Mouse (Mus musculus): ENCODE results near the gene Supt6. TPM values are rescaled to one million over a fixed set of nuclear protein-coding genes. Genes with fewer than 3 reads are reported as not detected.

Gene Supt6
- total RNA-seq, 2 experiments from 2014 or later = 35.9 to 36.7 TPM

- ATAC-seq (replicated peaks; ENCODE audit: poor library complexity) = peak; percentile 47
Observed at GRCm38 (mm10) chr11:78168541-78169468, 77.0 kb downstream of the Supt6 start.

DNA sequence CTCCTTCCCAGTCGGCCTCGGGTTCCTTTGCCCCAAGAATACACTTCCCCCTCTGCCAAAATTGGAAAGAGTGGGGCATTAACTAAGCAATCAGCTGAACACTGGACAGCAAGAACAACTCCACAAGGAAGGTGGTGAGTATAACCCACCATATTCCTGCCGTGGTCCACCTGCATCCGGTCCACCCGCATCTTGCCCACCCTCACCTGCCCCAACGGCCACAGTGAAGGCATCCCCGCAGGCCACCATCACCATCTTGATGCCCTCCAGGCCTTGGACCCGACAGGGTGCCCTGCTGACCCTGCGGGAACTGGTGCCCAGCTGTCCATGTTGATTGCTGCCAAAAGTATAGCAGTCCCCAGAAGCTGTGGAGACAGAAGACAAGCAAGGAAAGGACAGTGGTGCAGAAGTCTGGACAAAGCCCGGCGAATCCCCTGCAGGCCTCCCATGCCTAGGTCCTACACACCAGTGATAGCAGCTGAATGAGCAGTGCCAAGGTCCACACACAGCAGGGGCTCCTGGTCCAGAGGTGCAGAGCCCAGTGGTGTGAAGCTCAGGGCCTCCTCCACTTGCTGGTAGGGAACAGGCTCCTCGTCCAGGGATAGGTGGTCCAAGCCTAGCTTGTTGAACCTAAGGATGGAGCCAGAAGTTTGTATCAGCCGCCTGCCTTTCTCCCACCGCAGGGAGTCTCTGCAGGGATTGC lies 78.4 kb downstream of the Supt6 start:
- no peak for ATAC-seq (replicated peaks; ENCODE audit: poor library complexity)

GRCm38 (mm10) chr11:78166640-78167039 lies 79.1 kb downstream of the Supt6 start:
- no peak for ATAC-seq (replicated peaks; ENCODE audit: poor library complexity)

- no peak for ATAC-seq (replicated peaks; ENCODE audit: poor library complexity)
Observed at GRCm38 (mm10) chr11:78166161-78166560, 79.6 kb downstream of the Supt6 start.

DNA sequence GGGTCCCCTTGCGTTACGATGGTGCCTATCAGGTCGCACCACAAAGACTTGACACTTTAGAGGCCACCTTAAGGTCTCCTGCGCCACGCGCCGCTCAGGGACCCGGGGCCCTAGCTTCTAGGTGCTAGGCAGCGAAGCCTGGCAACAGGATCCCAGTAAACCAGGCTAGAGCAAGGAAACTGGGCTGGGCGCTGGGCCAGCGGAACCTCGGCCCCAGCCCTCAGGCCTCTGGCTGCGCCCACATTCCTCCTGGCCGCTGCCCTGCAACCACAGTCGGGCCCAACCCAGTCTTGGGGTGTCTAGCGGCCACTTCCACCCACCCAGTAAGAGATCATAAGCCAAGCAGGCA lies 80.1 kb downstream of the Supt6 start:
- ATAC-seq (replicated peaks; ENCODE audit: poor library complexity) = peak; percentile 15; the same call in 1 of the 2 replicates

- ATAC-seq (replicated peaks; ENCODE audit: poor library complexity) = peak; percentile 52
Observed at GRCm38 (mm10) chr11:78164924-78165760, 80.6 kb downstream of the Supt6 start, which contains the start of gene Traf4. Gene Traf4, minus strand, starts transcription at chr11:78165589.

DNA sequence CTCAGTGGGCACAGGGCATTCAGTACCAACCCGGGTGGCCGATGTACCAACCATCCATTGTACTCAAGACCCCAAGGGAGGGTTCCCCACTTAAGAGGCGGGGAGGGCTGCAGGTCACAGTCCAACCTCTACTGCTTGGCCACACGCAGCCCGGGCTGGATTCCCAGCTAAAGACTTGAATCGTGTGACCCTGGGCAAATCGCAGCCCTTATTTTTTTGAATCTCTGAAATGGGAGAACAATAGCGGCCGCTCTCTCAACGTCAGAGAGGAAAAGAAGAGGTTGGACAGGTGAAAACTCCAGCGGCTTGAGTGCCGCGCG lies 81.2 kb downstream of the Supt6 start:
- ATAC-seq (replicated peaks; ENCODE audit: poor library complexity) = no peak

DNA sequence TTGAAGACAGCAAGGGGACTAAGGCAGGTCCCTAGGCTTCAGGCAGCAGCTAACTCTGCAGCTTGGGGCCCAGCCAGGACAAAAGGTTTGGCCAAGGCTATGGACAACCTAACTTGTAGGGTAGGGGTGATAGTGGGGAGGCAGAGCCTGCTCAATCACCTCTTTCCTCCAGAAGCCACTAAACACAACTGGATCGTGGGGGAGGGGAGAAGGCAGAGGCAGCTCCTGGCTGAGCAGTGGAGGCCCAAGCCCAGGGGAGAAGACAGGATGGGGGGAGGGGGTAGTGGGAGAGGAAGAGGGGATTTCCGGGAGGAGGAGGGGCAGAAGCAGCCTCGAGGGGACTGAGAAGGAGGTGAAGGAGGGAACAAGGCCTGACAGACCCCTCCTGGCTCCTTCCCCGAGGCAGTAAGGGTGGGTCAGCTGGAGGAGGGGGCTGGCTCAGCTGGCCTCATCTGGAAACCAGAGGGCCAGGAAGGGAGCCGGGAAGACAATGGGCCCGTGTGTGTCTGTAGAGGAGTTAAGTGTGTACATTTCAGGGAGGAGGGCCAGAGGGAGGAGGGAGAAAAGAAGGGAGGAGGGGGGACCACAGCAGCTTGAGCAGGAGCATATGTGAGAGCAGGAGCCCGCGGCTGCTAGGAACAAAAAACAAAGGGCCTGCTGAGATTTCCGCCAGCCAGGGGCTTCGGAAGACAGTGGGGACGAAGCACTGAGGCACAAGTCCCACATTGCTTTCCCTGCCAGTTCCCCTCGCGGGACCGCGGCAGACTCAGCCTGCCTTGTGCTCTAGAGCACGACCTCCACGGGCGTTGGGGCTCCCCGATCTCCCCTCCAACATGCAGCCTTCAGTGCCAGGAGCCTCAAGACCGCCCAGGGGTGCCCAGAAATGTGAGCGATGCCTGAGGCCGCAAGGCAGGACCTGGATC lies 81.8 kb downstream of the Supt6 start:
- no peak for ATAC-seq (replicated peaks; ENCODE audit: poor library complexity)

DNA sequence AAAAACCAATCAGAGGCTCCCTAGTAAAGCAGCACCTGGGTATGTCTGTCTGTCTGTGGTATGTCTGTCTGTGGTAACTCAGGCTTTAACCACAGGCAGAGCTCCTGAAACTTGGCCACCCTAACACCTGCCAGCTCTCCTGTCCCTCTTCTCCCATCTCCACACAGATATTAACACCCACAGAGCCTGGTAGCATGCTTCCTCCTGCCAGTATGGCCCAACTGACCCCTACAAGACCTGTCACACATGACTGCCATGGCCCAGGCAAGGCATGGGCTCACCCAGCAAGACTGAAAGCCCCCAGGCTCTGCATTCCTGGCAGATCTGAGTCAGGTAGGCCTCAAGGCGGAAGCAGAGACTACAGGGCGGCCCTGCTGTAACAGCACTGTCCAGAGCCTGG lies 82.7 kb downstream of the Supt6 start:
- no peak for ATAC-seq (replicated peaks; ENCODE audit: poor library complexity)

DNA sequence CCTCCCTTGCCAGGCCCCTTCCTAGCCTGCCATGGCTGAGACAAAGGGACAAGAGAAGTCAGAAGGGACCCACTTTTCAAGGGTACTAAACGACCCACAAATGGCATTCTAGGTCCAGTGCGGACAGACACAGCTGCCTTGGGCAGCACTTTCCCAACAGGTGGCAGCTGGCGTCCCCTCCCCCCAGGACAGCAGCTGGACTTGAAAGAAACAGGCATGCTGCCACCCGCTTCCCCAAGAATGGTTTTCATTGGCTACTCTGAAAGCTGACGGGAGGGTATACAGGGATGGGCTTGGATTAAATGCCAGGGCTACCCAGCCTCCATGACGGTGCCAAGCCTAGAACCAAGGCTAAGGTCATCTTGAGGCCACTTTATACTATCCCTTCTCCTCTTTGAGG lies 83.3 kb downstream of the Supt6 start:
- no peak for ATAC-seq (replicated peaks; ENCODE audit: poor library complexity)

GRCm38 (mm10) chr11:78161968-78162367 lies 83.8 kb downstream of the Supt6 start:
- no peak for ATAC-seq (replicated peaks; ENCODE audit: poor library complexity)

- ATAC-seq (replicated peaks; ENCODE audit: poor library complexity) = no peak
Observed at GRCm38 (mm10) chr11:78161169-78161568, 84.6 kb downstream of the Supt6 start.

DNA sequence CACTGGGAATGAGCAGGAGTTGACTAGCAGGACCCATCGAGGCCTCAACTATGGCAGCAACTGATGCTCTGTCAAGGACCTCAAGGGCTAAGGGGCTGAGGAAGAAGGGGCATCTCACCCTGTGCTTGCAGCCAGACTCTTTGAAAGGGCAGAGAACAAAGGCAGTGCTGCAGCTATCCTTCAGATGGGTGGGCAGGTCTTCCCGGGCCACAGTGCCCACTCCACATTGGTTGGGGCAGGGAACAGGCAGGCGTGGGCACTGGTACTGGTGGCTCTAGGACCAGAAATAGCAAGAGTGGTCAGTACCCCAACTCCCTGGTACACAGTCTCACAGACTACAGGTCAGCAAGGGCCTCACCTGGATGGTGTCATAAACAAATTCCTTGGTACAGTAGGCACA lies 85.1 kb downstream of the Supt6 start:
- no peak for ATAC-seq (replicated peaks; ENCODE audit: poor library complexity)

DNA sequence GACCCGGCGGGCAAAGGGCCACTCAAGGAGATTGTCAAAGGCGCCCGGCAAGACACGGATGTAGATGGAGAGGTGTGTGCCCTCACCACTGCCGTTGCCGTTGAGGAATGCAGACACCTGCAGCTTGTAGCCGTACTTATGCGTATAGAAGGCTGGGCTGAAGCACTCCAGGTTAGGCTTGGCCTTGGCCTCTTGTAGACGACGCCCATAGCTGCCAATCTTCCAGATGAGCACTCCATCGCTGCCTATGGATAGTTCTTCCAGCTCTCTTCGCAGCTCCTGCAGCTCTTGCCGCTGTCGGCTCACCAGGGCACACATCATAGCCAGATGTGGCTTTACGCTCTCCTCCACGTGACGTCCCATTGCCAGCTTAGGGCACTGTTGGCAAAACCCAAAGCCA lies 85.6 kb downstream of the Supt6 start:
- ATAC-seq (replicated peaks; ENCODE audit: poor library complexity) = no peak

- no peak for ATAC-seq (replicated peaks; ENCODE audit: poor library complexity)
Observed at GRCm38 (mm10) chr11:78159557-78159956, 86.2 kb downstream of the Supt6 start.

DNA sequence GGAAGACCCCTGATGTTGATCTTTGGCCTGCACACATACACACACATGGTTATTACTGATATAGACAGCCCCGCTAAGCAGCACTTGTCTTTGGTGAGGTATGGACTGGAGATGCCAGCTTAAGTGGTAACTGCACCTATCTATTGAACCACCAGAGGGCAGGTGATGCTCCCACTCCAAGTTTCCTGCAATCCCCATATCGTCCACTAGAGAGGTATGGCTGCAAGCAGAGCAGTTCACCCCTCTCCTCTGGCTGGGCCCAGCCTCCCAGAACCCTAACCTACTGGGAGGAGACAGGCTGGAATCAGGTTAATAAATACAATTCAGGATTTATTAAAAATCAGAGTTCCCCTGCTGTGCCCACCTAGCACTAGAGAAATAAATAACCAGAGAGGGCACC lies 86.7 kb downstream of the Supt6 start:
- ATAC-seq (replicated peaks; ENCODE audit: poor library complexity) = peak; percentile 99
